In genomic region chr11:112982802-112983591, GRCm38 (mm10) we compare ENCODE assay signal across 10 mouse cellular contexts.
DNase-seq lines count a peak whose midpoint lies in the region; ATAC-seq lines count a peak whose summit lies in the region.
"Had no signal": no experiment of that assay in that cellular context is flagged by ENCODE, and none has a peak within 500 bp of the region (broad histone marks: within the 10 kb centered on the region; RNA-seq: fewer than 3 reads in every experiment).

No protein-coding gene starts in this region.

- peak; percentile 10 for DNase-seq in heart, postnatal 25 days (ENCODE audit: low spot score)
- DNase-seq in left cerebral cortex, adult 9 months (ENCODE audit: low spot score in 2 of 2): peak; percentile 27 to 52
- DNase-seq in embryo, embryonic 9.5 days (ENCODE audit: extremely low spot score): no peak
- DNase-seq in heart, adult 11 months: no peak
- no peak for DNase-seq in urinary bladder, postnatal 36 days (ENCODE audit: low spot score in 2 of 2)

- no peak overlapping the region for H3K27ac ChIP-seq in heart, embryonic 11.5 days (ENCODE audit: low read depth, low read length)
- H3K27ac ChIP-seq in forebrain, embryonic 13.5 days: peak overlapping the region; percentile 80
- peak overlapping the region; percentile 69 for H3K27ac ChIP-seq in neural tube, embryonic 15.5 days (replicated peaks)
- H3K27ac ChIP-seq: embryonic facial prominence, embryonic 13.5 days; liver, embryonic 14.5 days had no signal

- 64% methylated on average over 9 of the region's 9 CpGs for WGBS in heart, embryonic 11.5 days (ENCODE audit: insufficient replicate concordance)
- WGBS in forebrain, embryonic 13.5 days: 18% methylated on average over 9 of the region's 9 CpGs
- 24% methylated on average over 9 of the region's 9 CpGs for WGBS in neural tube, embryonic 15.5 days

- no peak for ATAC-seq in heart, embryonic 11.5 days (replicated peaks; ENCODE audit: insufficient number of reproducible peaks, low FRiP score, low TSS enrichment)
- peak; percentile 79 for ATAC-seq in forebrain, embryonic 13.5 days
- ATAC-seq in neural tube, embryonic 15.5 days (ENCODE audit: low FRiP score): peak; percentile 74

- no peak overlapping the region for H3K9ac ChIP-seq in heart, embryonic 11.5 days (ENCODE audit: low read depth, low read length)
- H3K9ac ChIP-seq in forebrain, embryonic 13.5 days: peak overlapping the region; percentile 9
- no peak overlapping the region for H3K9ac ChIP-seq in neural tube, embryonic 15.5 days (replicated peaks)
- H3K9ac ChIP-seq: embryonic facial prominence, embryonic 13.5 days; liver, embryonic 14.5 days had no signal

- H3K9me3 ChIP-seq in heart, embryonic 11.5 days (replicated peaks; ENCODE audit: control insufficient read depth, low read length): no peaks in the 10 kb centered on the region
- H3K9me3 ChIP-seq in forebrain, embryonic 13.5 days (replicated peaks): no peaks in the 10 kb centered on the region
- no peaks in the 10 kb centered on the region for H3K9me3 ChIP-seq in neural tube, embryonic 15.5 days (replicated peaks)
- H3K9me3 ChIP-seq: embryonic facial prominence, embryonic 13.5 days had no signal

- no peak overlapping the region for H3K4me2 ChIP-seq in heart, embryonic 11.5 days
- H3K4me2 ChIP-seq in forebrain, embryonic 13.5 days: peak overlapping the region; percentile 35
- peak overlapping the region; percentile 31 for H3K4me2 ChIP-seq in neural tube, embryonic 15.5 days
- H3K4me2 ChIP-seq: embryonic facial prominence, embryonic 13.5 days had no signal

- H3K4me1 ChIP-seq in heart, embryonic 11.5 days (ENCODE audit: control insufficient read depth, insufficient read depth, low read length): peaks cover 11% of the 10 kb centered on the region
- H3K4me1 ChIP-seq in forebrain, embryonic 13.5 days: peaks cover 47% of the 10 kb centered on the region
- peaks cover 22% of the 10 kb centered on the region for H3K4me1 ChIP-seq in neural tube, embryonic 15.5 days

- peaks cover 7% of the 10 kb centered on the region; the same call in 1 of the 2 replicates for H3K27me3 ChIP-seq in heart, embryonic 11.5 days (ENCODE audit: control insufficient read depth, insufficient read depth, low read length)
- H3K27me3 ChIP-seq in forebrain, embryonic 13.5 days: no peaks in the 10 kb centered on the region
- H3K27me3 ChIP-seq in neural tube, embryonic 15.5 days (replicated peaks): no peaks in the 10 kb centered on the region
- H3K27me3 ChIP-seq: embryonic facial prominence, embryonic 13.5 days had no signal

- no peak overlapping the region for H3K4me3 ChIP-seq in heart, embryonic 11.5 days (ENCODE audit: low read depth, low read length)
- H3K4me3 ChIP-seq in forebrain, embryonic 13.5 days: no peak overlapping the region
- H3K4me3 ChIP-seq in neural tube, embryonic 15.5 days (replicated peaks): no peak overlapping the region
- H3K4me3 ChIP-seq: embryonic facial prominence, embryonic 13.5 days had no signal

- H3K36me3 ChIP-seq in heart, embryonic 11.5 days (ENCODE audit: control insufficient read depth, insufficient read depth, low read length): no peaks in the 10 kb centered on the region
- H3K36me3 ChIP-seq in forebrain, embryonic 13.5 days (ENCODE audit: poor library complexity, severe bottlenecking): no peaks in the 10 kb centered on the region
- no peaks in the 10 kb centered on the region for H3K36me3 ChIP-seq in neural tube, embryonic 15.5 days
- H3K36me3 ChIP-seq: embryonic facial prominence, embryonic 13.5 days had no signal

- intact Hi-C loops in heart, postnatal 25 days (cut with DNase I): no loop called here

Comparison
In these comparisons a context has a peak if more than half of its experiments do, and no peak if none do; other contexts are left out.
1. DNase-seq: peak in heart, postnatal 25 days (single experiment) and left cerebral cortex, adult 9 months (2 of 2); none in embryo, embryonic 9.5 days (single experiment), heart, adult 11 months (single experiment) and urinary bladder, postnatal 36 days (0 of 2).